Mouse (Mus musculus) midbrain, embryonic 16.5 days (tissue): ENCODE data around the gene 1700020N15Rik. TPM values are rescaled to one million over a fixed set of nuclear protein-coding genes. Genes with fewer than 3 reads are reported as not detected.
"Not testable (repeated sequence)": the region's sequence is repeated elsewhere in the genome, so short reads cannot be mapped to it uniquely, and the experiment has no call there.

Source experiments
- ATAC-seq: fragments of 200-750 bp; cut with Nextera tagmentation; 2 replicates; pipeline ENCODE4 v1.8.0; 2017; ENCODE audit warnings: moderate TSS enrichment
- H3K27ac ChIP-seq: fragments of 300-500 bp; sonication (generic); 2 replicates; pipeline ENCODE4 v1.5.1; 2014; ENCODE audit warnings: mild to moderate bottlenecking, low read length, mixed read lengths
- H3K27me3 ChIP-seq: fragments of 300-500 bp; sonication (generic); 2 replicates; pipeline ENCODE4 v1.6.1; 2014; ENCODE audit warnings: low read depth, low read length, mixed read lengths; ENCODE audit not compliant: control insufficient read depth, insufficient read depth
- H3K36me3 ChIP-seq: fragments of 300-500 bp; sonication (generic); 2 replicates; pipeline ENCODE4 v1.6.1; 2014; ENCODE audit warnings: mild to moderate bottlenecking, low read length, moderate library complexity, mixed read lengths; ENCODE audit not compliant: control insufficient read depth, insufficient read depth
- H3K4me1 ChIP-seq: fragments of 300-500 bp; sonication (generic); 2 replicates; pipeline ENCODE4 v1.6.1; 2014; ENCODE audit warnings: mild to moderate bottlenecking, low read length, mixed read lengths; ENCODE audit not compliant: control insufficient read depth, insufficient read depth
- H3K4me2 ChIP-seq: fragments of 300-500 bp; sonication (generic); 2 replicates; pipeline ENCODE4 v1.6.1; 2014; ENCODE audit warnings: mild to moderate bottlenecking, low read length, mixed read lengths
- H3K4me3 ChIP-seq: fragments of 300-500 bp; sonication (generic); 2 replicates; pipeline ENCODE4 v1.5.1; 2014; ENCODE audit warnings: low read depth, mild to moderate bottlenecking, low read length, moderate library complexity, mixed read lengths
- H3K9ac ChIP-seq: fragments of 300-500 bp; sonication (generic); 2 replicates; pipeline ENCODE4 v1.6.1; 2014; ENCODE audit warnings: low read depth, low read length, mixed read lengths
- H3K9me3 ChIP-seq: fragments of 300-500 bp; sonication (generic); replicated peaks from 2 replicates; pipeline ENCODE4 v1.6.1; 2014; ENCODE audit warnings: mild to moderate bottlenecking, low read length, mixed read lengths; ENCODE audit not compliant: control insufficient read depth, poor library complexity, severe bottlenecking
- WGBS: fragments of 180-500 bp; shearing (Covaris S2); extraction: QIAGEN DNeasy Blood & Tissue Kit; methylation state at CpG from one replicate; pipeline ENCODE4 v1.1.7; 2014; 5-methylcytosine and 5-hydroxymethylcytosine counted together
- polyA plus RNA-seq: library from polyadenylated mRNA; unstranded; fragments of >200 nt; fragmentation: Nextera tagmentation; extraction: Ambion mirVana; gene quantifications from 2 replicates; pipeline ENCODE4 v1.2.1, GENCODE M21; 2015

1700020N15Rik gene
- not detected in 2 replicates for polyA plus RNA-seq

DNA sequence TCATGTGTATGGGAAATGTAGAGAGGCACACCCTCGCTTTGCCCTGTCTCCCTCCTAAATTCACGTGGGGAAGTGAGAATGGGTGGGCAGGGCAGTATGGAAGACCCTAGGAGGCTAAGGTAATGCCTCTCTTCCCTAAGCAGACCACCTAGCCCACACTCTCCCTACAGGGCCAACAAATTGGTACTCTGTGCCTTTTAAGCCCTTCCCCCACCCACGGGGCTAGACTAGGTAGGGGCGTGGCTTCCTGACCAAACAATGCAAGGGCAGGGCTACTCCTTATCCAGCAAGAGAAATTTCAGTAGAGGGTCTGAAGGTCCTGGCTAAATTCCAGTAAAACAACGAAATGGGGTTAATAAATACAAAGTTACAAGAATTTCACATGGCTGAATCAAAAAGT, at the start of gene 1700020N15Rik:
TSS of gene 1700020N15Rik (plus strand) at position 301 of the 400 bp plus-strand sequence.
- 54% methylated on average over 2 of the region's 5 CpGs for WGBS
- not testable (repeated sequence) for H3K9ac ChIP-seq, H3K4me2 ChIP-seq, H3K27me3 ChIP-seq, H3K27ac ChIP-seq, H3K9me3 ChIP-seq, H3K4me1 ChIP-seq, H3K36me3 ChIP-seq, ATAC-seq, H3K4me3 ChIP-seq

DNA sequence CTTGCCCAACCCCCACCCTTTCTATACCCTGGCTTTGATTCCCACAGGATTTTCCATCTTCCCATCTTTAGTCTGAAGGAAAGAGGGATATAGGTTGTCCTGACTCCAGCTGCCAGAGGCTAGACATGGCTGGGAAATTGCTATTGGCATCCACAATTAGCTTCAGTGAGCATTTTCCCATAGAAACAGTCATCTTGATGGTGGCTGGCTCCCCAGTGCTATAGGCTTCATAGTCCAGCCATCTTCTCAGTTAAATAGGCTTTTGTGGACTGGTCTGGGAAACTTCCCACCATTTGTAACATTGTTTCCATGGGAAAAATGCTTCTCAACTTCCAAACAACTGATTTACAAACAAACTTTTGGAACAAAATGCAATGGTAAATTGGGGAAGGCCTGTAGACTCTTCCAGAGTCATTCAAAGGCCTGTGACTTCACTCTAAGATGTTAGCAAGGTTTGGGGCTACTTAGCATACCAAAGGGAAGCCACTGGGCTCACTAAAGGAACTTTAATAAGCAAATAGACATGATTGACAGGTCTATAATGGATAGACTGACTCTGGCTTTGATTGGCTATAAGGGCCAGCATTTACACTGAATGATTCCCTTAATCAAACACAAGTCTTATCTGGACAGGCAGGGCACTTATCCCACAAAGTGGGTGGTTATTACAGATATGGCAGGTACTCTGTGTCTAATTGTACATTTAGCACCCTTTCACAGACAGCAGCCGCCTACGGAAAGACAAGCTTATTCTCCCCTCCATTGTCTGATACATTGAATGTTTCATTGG, 31.9 kb downstream of the 1700020N15Rik start:
- Histone ChIP-seq H3K9me3 (no peaks in the 10 kb centered on the region), H3K4me1 (no peaks in the 10 kb centered on the region), H3K4me2 (no peak overlapping the region), H3K9ac (no peak overlapping the region), H3K27me3 (no peaks in the 10 kb centered on the region), H3K4me3 (no peak overlapping the region), H3K36me3 (no peaks in the 10 kb centered on the region), H3K27ac (no peak overlapping the region)
- ATAC-seq = no peak
- 61% methylated on average over 2 of the region's 2 CpGs for WGBS
